Comparison of ENCODE assay signal across 9 mouse cellular contexts in the genomic region with DNA sequence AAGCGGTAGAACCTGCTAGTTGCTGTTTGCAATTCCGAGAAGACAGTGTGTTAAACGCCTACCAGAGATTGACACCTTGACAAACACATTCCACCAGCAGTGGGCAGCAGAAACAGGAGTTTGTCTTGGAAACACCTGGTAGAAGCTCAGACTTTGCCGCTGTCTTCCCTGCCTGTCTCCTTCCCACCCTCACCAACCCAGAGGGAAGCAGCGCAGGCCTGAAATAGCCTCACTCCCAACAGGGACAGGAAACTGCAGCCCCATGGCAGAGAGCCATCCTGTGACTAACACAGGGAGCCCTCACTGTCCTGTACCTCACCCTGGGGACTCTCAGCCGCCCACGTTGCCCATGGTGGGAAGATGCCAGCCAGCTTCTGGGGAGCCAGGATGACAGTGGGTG. TPM values are rescaled to one million over a fixed set of nuclear protein-coding genes. Genes with fewer than 3 reads are reported as not detected.
A peak's percentile ranks its signal among the peaks of the same experiment; 100 is the strongest.
DNase-seq lines count a peak whose midpoint lies in the region; ATAC-seq and TF ChIP-seq lines count a peak whose summit lies in the region.
"Had no signal": no experiment of that assay in that cellular context is flagged by ENCODE, and none has a peak within 500 bp of the region (broad histone marks: within the 10 kb centered on the region; RNA-seq: fewer than 3 reads in every experiment).

No protein-coding gene starts in this region.

- 54% methylated on average over 7 of the region's 7 CpGs for WGBS in kidney, embryonic 16.5 days

- H3K4me3 ChIP-seq in kidney, embryonic 16.5 days (ENCODE audit: low read length), result no peak overlapping the region
- no peak overlapping the region for H3K4me3 ChIP-seq in left cerebral cortex, adult 2 months
- H3K4me3 ChIP-seq: liver, embryonic 13.5 days had no signal

- TF ChIP-seq CTCF in left cerebral cortex, adult 2 months (IDR thresholded peaks at IDR 0.05), result peak; percentile 23

- no peaks in the 10 kb centered on the region for H3K36me3 ChIP-seq in kidney, embryonic 16.5 days (ENCODE audit: insufficient read depth, low read length)
- H3K36me3 ChIP-seq: liver, embryonic 13.5 days had no signal

- intact Hi-C loops in left cerebral cortex, adult 2 months (cut with DNase I), result no loop called here

- H3K9ac ChIP-seq in kidney, embryonic 16.5 days (replicated peaks; ENCODE audit: low read length), result no peak overlapping the region
- H3K9ac ChIP-seq: liver, embryonic 13.5 days had no signal

- no peaks in the 10 kb centered on the region for H3K9me3 ChIP-seq in kidney, embryonic 16.5 days (ENCODE audit: low read length)
- H3K9me3 ChIP-seq: liver, embryonic 13.5 days had no signal

- H3K27ac ChIP-seq in kidney, embryonic 16.5 days (ENCODE audit: low read length), result no peak overlapping the region
- H3K27ac ChIP-seq in left cerebral cortex, adult 2 months, result no peak overlapping the region
- H3K27ac ChIP-seq: liver, embryonic 13.5 days had no signal

- H3K27me3 ChIP-seq in kidney, embryonic 16.5 days (ENCODE audit: insufficient read depth, low read length), result 0 out of 2 replicates have a peak, but pooled peaks cover 2% of the 10 kb centered on the region
- H3K27me3 ChIP-seq: liver, embryonic 13.5 days had no signal

- DNase-seq in kidney, postnatal 14 days, result peak; percentile 32
- DNase-seq in ES-CJ7 (ENCODE audit: low read depth, low spot score), result peak; percentile 74
- peak; percentile 52 for DNase-seq in adrenal gland, postnatal 25 days
- DNase-seq in left cerebral cortex, adult 2 months (ENCODE audit: extremely low spot score in 1 of 2, low spot score in 2 of 2), result peak; percentile 25 to 56
- DNase-seq in ovary, postnatal 14 days (ENCODE audit: low spot score), result no peak
- DNase-seq in thymus, postnatal 36 days, result no peak
- DNase-seq: liver, embryonic 13.5 days had no signal

- H3K4me2 ChIP-seq in kidney, embryonic 16.5 days (replicated peaks; ENCODE audit: low read depth, low read length), result no peak overlapping the region
- H3K4me2 ChIP-seq: liver, embryonic 13.5 days had no signal

- no peaks in the 10 kb centered on the region for H3K4me1 ChIP-seq in kidney, embryonic 16.5 days (ENCODE audit: insufficient read depth, low read length)
- H3K4me1 ChIP-seq: liver, embryonic 13.5 days had no signal

- no peak for ATAC-seq in kidney, embryonic 16.5 days (ENCODE audit: low FRiP score, low TSS enrichment)

RNA-seq across cellular contexts. Expression of gene 4933402J07Rik, which starts 55.5 kb away (rescaled TPM):
- polyA plus RNA-seq in kidney, embryonic 16.5 days (2015; fragmentation: Nextera tagmentation; extraction: Ambion mirVana), result not detected in 2 replicates
- not detected in 2 replicates for total RNA-seq in adrenal gland, postnatal 25 days (2021)
- not detected for total RNA-seq in left cerebral cortex, adult 2 months (2021)
- polyA plus RNA-seq: heart, embryonic 14.5 days; liver, embryonic 13.5 days had no signal

Comparison
In these comparisons a context has a peak if more than half of its experiments do, and no peak if none do; other contexts are left out.
1. DNase-seq: peak in kidney, postnatal 14 days (single experiment), ES-CJ7 (single experiment), adrenal gland, postnatal 25 days (single experiment) and left cerebral cortex, adult 2 months (2 of 2); none in ovary, postnatal 14 days (single experiment) and thymus, postnatal 36 days (0 of 2).